Mouse (Mus musculus) ES-Bruce4 (cell line): ENCODE data around the gene Mllt3. TPM values are rescaled to one million over a fixed set of nuclear protein-coding genes. Genes with fewer than 3 reads are reported as not detected.

Experiments used
- H3K27ac ChIP-seq: 2 replicates; pipeline ENCODE4 v1.5.1; 2012; ENCODE audit warnings: low read length, inconsistent platforms; ENCODE audit not compliant: insufficient read depth
- H3K27me3 ChIP-seq: 2 replicates; pipeline ENCODE4 v1.6.1; 2012; ENCODE audit warnings: mild to moderate bottlenecking, low read length, inconsistent platforms; ENCODE audit not compliant: control insufficient read depth, poor library complexity, insufficient read depth, severe bottlenecking
- H3K36me3 ChIP-seq: 2 replicates; pipeline ENCODE4 v1.6.1; 2012; ENCODE audit warnings: inconsistent platforms, mild to moderate bottlenecking, low read length, moderate library complexity; ENCODE audit not compliant: control insufficient read depth, poor library complexity, insufficient read depth, severe bottlenecking
- H3K4me1 ChIP-seq: one replicate; pipeline ENCODE4 v1.8.1; 2011; ENCODE audit warnings: low read length; ENCODE audit not compliant: control insufficient read depth, insufficient read depth
- H3K4me3 ChIP-seq: 2 replicates; pipeline ENCODE4 v1.5.1; 2011; ENCODE audit warnings: low read depth, mild to moderate bottlenecking, low read length
- H3K9ac ChIP-seq: 2 replicates; pipeline ENCODE4 v1.6.1; 2012; ENCODE audit warnings: low read depth, mild to moderate bottlenecking, inconsistent platforms; ENCODE audit not compliant: poor library complexity, severe bottlenecking
- H3K9me3 ChIP-seq: replicated peaks from 2 replicates; pipeline ENCODE4 v1.6.1; 2012; ENCODE audit warnings: mild to moderate bottlenecking, low read length, inconsistent platforms; ENCODE audit not compliant: control insufficient read depth, poor library complexity, insufficient read depth, severe bottlenecking
- CTCF ChIP-seq: IDR thresholded peaks from one replicate; pipeline ENCODE4 v1.8.1; 2011; ENCODE audit warnings: low read depth, low read length
- EP300 ChIP-seq: IDR thresholded peaks from 2 replicates; pipeline ENCODE4 v1.6.1; 2011; ENCODE audit warnings: low read depth, low read length; ENCODE audit not compliant: insufficient read depth
- POLR2A ChIP-seq: IDR thresholded peaks from one replicate; pipeline ENCODE4 v1.8.1; 2011; ENCODE audit warnings: low read length; ENCODE audit not compliant: insufficient read depth
- polyA plus RNA-seq: library from polyadenylated mRNA; stranded (reverse); fragments of >200 nt; gene quantifications from 2 replicates; pipeline ENCODE4 v1.2.4, GENCODE M21; 2011; ENCODE audit warnings: low read depth; ENCODE audit not compliant: missing spikeins, insufficient read depth, insufficient read length

Gene Mllt3
- polyA plus RNA-seq, 1 experiment, result 19.2 TPM

DNA sequence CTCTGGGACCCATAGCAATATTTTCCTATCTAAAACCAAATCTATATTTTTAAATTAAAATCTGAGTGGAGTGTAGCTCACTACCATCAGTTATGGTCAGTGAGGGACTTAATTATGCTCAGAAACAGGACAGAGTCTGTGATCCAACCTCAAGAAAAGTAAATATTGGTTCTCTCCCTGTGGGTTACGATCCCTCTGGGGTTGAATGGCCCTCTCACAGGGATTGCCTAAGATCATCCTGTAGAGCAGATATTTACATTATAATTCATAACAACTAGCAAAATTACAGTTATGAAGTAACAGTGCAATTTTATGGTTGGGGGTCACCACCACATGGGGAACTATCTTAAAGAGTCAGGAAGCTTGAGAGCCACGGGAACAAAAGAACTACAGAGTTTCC, 152.9 kb downstream of the Mllt3 start:
- no peak overlapping the region for H3K4me3 ChIP-seq
- no peaks in the 10 kb centered on the region for H3K4me1 ChIP-seq
- no peaks in the 10 kb centered on the region for H3K9me3 ChIP-seq
- H3K36me3 ChIP-seq, result no peaks in the 10 kb centered on the region
- no peaks in the 10 kb centered on the region for H3K27me3 ChIP-seq
- no peak overlapping the region for H3K9ac ChIP-seq
- H3K27ac ChIP-seq, result no peak overlapping the region
- TF ChIP-seq POLR2A (no peak), CTCF (no peak), EP300 (no peak)

DNA sequence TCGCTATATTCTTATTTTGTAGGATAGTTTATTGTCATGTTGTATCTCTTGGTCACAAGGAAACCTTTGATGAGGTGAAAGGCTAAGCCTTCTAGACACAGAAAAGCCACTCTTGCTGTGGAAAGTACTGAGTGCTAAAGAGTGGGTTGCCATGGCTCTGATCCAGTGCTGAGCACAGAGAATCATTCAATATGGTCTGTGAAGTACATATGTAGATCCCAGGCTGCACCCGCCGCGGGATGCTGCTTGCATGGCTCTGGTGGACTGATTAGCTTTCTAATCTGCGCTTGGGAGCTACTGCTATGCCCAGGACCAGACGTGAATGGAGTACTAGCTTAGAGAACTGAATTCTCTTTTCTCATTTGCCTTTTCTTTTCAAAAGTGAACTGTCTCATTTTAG, 154.5 kb downstream of the Mllt3 start:
- Histone ChIP-seq H3K9me3 (no peaks in the 10 kb centered on the region), H3K27me3 (no peaks in the 10 kb centered on the region), H3K4me1 (no peaks in the 10 kb centered on the region), H3K4me3 (no peak overlapping the region), H3K36me3 (no peaks in the 10 kb centered on the region), H3K9ac (no peak overlapping the region), H3K27ac (no peak overlapping the region)
- TF ChIP-seq EP300 (no peak), POLR2A (no peak), CTCF (no peak)

DNA sequence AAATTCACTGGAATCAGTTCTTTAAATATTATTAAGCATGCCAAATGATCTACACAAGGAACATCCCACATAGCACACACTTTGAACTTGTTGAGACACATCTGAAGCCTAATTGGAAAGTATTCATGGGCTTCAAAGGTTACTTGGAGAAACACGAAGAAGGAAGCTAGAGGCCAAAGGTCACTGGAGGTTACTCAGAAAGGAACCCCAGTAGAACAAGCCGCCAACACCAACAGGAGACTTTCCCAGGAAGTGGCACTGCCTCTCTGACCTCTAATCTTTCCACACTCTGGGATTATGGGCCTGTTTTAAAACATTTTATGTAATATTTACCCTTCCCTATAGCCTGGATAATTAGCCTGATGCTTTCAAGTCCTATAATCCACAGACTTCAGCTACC, 162.6 kb downstream of the Mllt3 start:
- no peak overlapping the region for H3K9ac ChIP-seq
- no peaks in the 10 kb centered on the region for H3K36me3 ChIP-seq
- H3K27ac ChIP-seq, result no peak overlapping the region
- no peaks in the 10 kb centered on the region for H3K4me1 ChIP-seq
- H3K27me3 ChIP-seq, result no peaks in the 10 kb centered on the region
- no peak overlapping the region for H3K4me3 ChIP-seq
- no peak for TF ChIP-seq CTCF
- no peak for TF ChIP-seq POLR2A
- no peak for TF ChIP-seq EP300
- H3K9me3 ChIP-seq, result no peaks in the 10 kb centered on the region

DNA sequence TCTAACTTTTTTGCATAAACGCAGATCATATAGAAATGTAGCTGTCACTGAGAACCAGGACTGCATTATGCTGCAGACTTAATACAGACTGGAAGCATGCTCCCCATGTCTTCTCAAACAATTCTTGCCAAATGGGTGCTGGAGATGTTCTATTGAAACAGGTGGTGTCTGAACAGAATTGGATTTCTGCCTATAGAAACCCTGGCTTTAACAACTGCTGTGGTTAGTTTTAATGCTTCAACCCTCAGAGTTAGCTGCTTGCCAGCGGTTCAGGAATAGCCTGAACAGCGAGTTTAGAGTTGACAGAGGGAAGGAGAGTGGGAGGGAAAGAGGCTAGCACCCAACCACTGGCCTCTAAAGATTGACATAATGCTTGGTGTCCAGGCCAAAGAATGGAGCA, 166.6 kb downstream of the Mllt3 start:
- H3K36me3 ChIP-seq, result no peaks in the 10 kb centered on the region
- H3K27ac ChIP-seq, result no peak overlapping the region
- no peak overlapping the region for H3K9ac ChIP-seq
- H3K4me1 ChIP-seq, result no peaks in the 10 kb centered on the region
- no peak overlapping the region for H3K4me3 ChIP-seq
- no peaks in the 10 kb centered on the region for H3K9me3 ChIP-seq
- H3K27me3 ChIP-seq, result no peaks in the 10 kb centered on the region
- TF ChIP-seq CTCF (no peak), POLR2A (no peak), EP300 (no peak)

DNA sequence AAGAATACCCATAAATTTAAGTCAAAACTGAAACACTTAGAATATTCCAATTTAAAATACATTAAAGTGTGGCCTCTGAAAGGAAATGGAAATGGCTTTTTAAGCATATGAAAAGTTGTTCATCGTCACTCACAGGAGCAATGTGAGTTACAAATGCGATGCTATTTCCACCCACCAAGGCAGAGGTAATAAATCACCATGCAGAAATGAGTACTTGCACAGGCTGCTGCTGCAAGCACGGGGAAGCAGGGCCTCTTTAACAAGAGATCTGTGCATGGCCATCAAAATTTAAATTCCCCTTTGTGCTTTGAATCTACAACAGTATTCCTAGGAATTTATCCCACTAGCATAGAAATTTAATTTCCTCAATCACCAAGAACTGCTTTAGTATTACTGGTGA, 167.3 kb downstream of the Mllt3 start:
- Histone ChIP-seq H3K4me3 (no peak overlapping the region), H3K36me3 (no peaks in the 10 kb centered on the region), H3K9me3 (no peaks in the 10 kb centered on the region), H3K9ac (no peak overlapping the region), H3K27me3 (no peaks in the 10 kb centered on the region), H3K4me1 (no peaks in the 10 kb centered on the region), H3K27ac (no peak overlapping the region)
- TF ChIP-seq POLR2A (no peak), CTCF (no peak), EP300 (no peak)

DNA sequence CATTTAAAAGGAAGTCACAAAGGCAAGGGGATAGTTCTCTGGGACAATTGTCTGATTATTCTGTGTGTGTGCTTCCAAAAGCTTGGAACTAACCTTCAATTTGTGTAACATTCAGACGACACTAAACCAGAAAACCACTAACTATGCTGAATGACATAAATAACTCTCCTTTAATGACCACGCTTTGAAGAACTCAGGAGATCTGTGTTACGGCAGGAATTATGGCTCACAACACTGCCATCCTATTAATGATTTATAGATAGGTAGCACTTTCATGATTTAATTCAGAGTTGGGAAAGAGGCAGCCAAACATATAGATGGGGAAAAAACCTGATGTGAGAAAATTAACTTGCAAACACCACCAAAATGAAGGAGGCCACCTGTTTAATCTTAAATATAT, 168.1 kb downstream of the Mllt3 start:
- no peaks in the 10 kb centered on the region for H3K27me3 ChIP-seq
- H3K4me3 ChIP-seq, result no peak overlapping the region
- no peaks in the 10 kb centered on the region for H3K4me1 ChIP-seq
- H3K27ac ChIP-seq, result no peak overlapping the region
- H3K9ac ChIP-seq, result no peak overlapping the region
- TF ChIP-seq CTCF (no peak), POLR2A (no peak)
- H3K9me3 ChIP-seq, result no peaks in the 10 kb centered on the region
- H3K36me3 ChIP-seq, result no peaks in the 10 kb centered on the region

DNA sequence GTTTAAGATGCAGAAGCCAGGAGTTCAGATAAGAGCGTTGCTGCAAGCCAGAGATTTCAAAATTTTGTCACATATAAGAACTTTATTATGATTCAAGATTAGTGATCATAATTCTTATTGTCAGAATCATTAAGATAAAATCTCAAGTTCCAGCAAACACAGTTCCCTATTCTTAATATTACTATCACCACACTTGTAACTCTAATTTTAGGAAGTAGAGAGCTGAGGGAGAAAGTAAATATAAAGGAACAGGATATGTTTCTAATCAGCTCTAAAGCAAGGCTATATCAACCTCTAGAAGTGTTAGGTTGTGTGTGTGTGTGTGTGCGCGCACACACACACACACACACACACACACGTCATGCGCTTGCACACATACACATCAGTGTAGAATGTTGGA, 170.0 kb downstream of the Mllt3 start:
- Histone ChIP-seq H3K9me3 (no peaks in the 10 kb centered on the region), H3K36me3 (no peaks in the 10 kb centered on the region), H3K27ac (no peak overlapping the region), H3K4me3 (no peak overlapping the region), H3K4me1 (no peaks in the 10 kb centered on the region), H3K27me3 (no peaks in the 10 kb centered on the region), H3K9ac (no peak overlapping the region)
- no peak for TF ChIP-seq POLR2A
- no peak for TF ChIP-seq EP300
- no peak for TF ChIP-seq CTCF
